Mouse (Mus musculus) hindbrain, embryonic 12.5 days (tissue): ENCODE measurements around the gene Slc7a14. TPM values are rescaled to one million over a fixed set of nuclear protein-coding genes. Genes with fewer than 3 reads are reported as not detected.

Experiments
- ATAC-seq: fragments of 200-750 bp; cut with Nextera tagmentation; 2 replicates; pipeline ENCODE4 v1.8.0; 2017; ENCODE audit warnings: moderate TSS enrichment; ENCODE audit not compliant: low FRiP score
- H3K27ac ChIP-seq: fragments of 300-500 bp; sonication (generic); 2 replicates; pipeline ENCODE4 v1.5.1; 2016; ENCODE audit warnings: mild to moderate bottlenecking
- H3K27me3 ChIP-seq: fragments of 300-500 bp; sonication (generic); 2 replicates; pipeline ENCODE4 v1.6.1; 2016; ENCODE audit warnings: mild to moderate bottlenecking
- H3K36me3 ChIP-seq: fragments of 300-500 bp; sonication (generic); 2 replicates; pipeline ENCODE4 v1.6.1; 2016; ENCODE audit warnings: mild to moderate bottlenecking
- H3K4me1 ChIP-seq: fragments of 300-500 bp; sonication (generic); 2 replicates; pipeline ENCODE4 v1.6.1; 2016
- H3K4me2 ChIP-seq: fragments of 300-500 bp; sonication (generic); replicated peaks from 2 replicates; pipeline ENCODE4 v1.6.1; 2016; ENCODE audit warnings: mild to moderate bottlenecking
- H3K4me3 ChIP-seq: fragments of 300-500 bp; sonication (generic); 2 replicates; pipeline ENCODE4 v1.5.1; 2016; ENCODE audit warnings: mild to moderate bottlenecking
- H3K9ac ChIP-seq: fragments of 300-500 bp; sonication (generic); 2 replicates; pipeline ENCODE4 v1.6.1; 2016; ENCODE audit warnings: mild to moderate bottlenecking, moderate library complexity
- H3K9me3 ChIP-seq: fragments of 300-500 bp; sonication (generic); replicated peaks from 2 replicates; pipeline ENCODE4 v1.6.1; 2016; ENCODE audit warnings: mild to moderate bottlenecking
- WGBS: fragments of 180-500 bp; shearing (Covaris S2); methylation state at CpG from one replicate; pipeline ENCODE4 v1.1.7; 2016; 5-methylcytosine and 5-hydroxymethylcytosine counted together
- polyA plus RNA-seq: library from polyadenylated mRNA; unstranded; fragments of >200 nt; fragmentation: Nextera tagmentation; extraction: Ambion mirVana; gene quantifications from 2 replicates; pipeline ENCODE4 v1.2.1, GENCODE M21; 2016

The Slc7a14 gene
- polyA plus RNA-seq = 2.0 TPM in 2 replicates

DNA sequence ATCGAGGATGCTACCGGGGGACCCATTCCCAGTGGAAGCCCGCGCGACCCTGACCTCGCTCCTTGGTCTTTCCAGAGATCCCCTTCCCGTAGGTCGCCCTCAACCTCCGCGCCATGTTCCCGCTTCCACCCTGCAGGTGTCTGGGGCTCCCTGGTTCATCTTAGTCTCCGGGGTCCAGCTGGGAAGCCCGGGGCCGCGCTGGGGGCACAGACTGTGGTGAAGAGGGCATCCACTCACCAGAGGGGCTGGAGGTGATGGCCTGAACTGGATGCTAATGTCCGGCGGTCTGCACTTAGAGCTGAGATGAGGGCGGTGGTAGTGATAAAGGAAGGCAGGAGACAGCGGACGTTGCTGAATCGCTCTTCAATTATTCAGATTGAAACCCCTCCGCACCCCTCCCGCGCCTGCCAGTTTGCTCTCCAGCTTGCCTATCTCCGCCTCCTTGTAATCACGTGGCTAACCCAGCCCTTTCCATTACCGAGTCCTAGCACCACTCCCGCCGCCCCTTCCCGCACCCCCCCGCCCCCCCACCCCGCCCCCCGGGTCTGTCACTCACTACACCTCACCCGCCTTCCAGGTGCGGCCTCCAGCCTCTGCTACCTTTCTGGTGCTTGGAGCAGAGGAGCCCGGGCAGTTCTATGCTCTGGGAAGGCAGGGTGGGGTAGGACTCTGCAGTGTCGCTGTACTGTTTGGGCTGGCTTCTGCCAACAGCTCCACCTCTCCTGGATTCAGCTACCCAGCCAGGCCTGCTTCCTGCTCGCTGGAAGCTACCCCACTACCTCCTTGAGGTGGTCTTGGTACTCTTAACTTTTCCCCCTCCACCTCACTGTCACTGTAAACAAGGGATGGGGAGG lies at the start of gene Slc7a14:
Slc7a14 (minus strand) TSS at position 445 of the 854 bp plus-strand sequence.
- H3K9me3 ChIP-seq = no peaks in the 10 kb centered on the region
- H3K4me1 ChIP-seq = peaks cover 14% of the 10 kb centered on the region
- peak within 1 kb of the TSS; percentile 54 for H3K4me3 ChIP-seq
- WGBS = under 1% methylated on average over 29 of the region's 38 CpGs
- H3K27me3 ChIP-seq = peaks cover 32% of the 10 kb centered on the region
- H3K27ac ChIP-seq = peak within 1 kb of the TSS; percentile 70; the same call in 1 of the 2 replicates
- peak within 1 kb of the TSS; percentile 65 for H3K9ac ChIP-seq
- peak within 1 kb of the TSS; percentile 81 for H3K4me2 ChIP-seq
- H3K36me3 ChIP-seq = no peaks in the 10 kb centered on the region
- ATAC-seq = peak; percentile 91

DNA sequence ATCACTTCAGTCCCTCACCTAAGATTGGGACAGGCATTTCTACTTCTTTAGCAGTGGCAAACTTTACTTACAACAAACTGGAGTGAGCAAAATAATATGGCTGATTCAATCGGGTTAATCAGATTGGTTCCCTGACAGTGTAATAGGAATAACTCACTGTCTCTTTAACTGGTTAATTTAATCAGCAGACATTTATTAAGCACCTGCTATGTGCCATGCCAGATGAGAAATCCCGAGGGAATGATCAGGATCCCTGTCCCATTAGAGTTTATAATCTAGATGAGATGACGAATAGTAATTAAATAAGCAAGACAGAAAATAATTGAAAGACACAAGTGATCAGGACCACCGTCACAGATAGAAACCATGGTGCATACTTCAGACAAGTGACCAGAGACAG lies 36.4 kb upstream of the Slc7a14 start:
- Histone ChIP-seq H3K27ac (no peak overlapping the region), H3K9ac (no peak overlapping the region), H3K4me2 (no peak overlapping the region), H3K4me1 (no peaks in the 10 kb centered on the region), H3K36me3 (no peaks in the 10 kb centered on the region), H3K9me3 (no peaks in the 10 kb centered on the region), H3K4me3 (no peak overlapping the region), H3K27me3 (no peaks in the 10 kb centered on the region)
- no peak for ATAC-seq
- WGBS = 75% methylated on average over 4 of the region's 4 CpGs

DNA sequence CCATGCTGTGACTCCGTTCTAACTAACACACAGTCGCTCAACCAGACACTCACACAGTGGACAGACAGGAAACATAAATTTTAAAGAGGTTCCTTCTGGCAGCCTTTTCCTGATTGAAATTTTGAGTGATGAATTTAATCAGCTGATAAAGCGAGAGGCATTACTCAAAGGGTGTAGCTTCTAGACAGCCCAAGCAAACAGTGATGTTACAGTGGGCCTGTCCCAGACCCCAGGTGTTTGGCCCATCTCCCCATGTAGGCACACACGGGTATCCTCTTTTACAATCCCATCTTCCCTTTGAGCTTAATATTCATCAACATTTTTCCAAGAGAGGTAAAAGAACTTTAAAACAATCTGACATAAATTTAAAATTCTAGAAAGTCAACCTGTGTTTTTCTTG lies 35.6 kb upstream of the Slc7a14 start:
- Histone ChIP-seq H3K4me3 (no peak overlapping the region), H3K27me3 (no peaks in the 10 kb centered on the region), H3K4me1 (no peaks in the 10 kb centered on the region), H3K4me2 (no peak overlapping the region), H3K9ac (no peak overlapping the region), H3K27ac (no peak overlapping the region), H3K9me3 (no peaks in the 10 kb centered on the region), H3K36me3 (no peaks in the 10 kb centered on the region)
- ATAC-seq = no peak
- WGBS = 73% methylated on average over 4 of the region's 4 CpGs

DNA sequence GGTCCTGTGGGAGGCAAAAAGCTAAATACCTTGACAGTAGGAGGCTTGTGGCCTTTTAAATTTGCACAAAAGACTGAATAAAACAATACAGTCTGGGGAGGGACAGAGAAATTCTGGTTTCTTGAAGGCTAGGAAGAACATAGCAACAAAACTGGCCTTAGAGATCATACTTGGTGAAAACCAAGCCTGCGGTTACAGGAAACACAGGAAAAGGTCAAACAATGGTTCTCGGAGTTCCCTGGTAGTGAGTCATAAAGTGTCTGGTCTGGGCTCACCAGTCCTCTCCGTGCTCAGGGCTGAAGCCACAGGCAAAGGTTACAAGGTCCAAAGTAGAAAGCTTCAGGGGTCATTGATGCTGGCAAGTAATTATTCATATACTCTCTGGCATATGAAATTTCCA lies 29.1 kb upstream of the Slc7a14 start:
- H3K9ac ChIP-seq = no peak overlapping the region
- H3K36me3 ChIP-seq = no peaks in the 10 kb centered on the region
- H3K4me3 ChIP-seq = no peak overlapping the region
- no peaks in the 10 kb centered on the region for H3K9me3 ChIP-seq
- no peak overlapping the region for H3K4me2 ChIP-seq
- H3K27ac ChIP-seq = no peak overlapping the region
- no peaks in the 10 kb centered on the region for H3K27me3 ChIP-seq
- no peak for ATAC-seq
- 76% methylated on average over 3 of the region's 3 CpGs for WGBS
- no peaks in the 10 kb centered on the region for H3K4me1 ChIP-seq

DNA sequence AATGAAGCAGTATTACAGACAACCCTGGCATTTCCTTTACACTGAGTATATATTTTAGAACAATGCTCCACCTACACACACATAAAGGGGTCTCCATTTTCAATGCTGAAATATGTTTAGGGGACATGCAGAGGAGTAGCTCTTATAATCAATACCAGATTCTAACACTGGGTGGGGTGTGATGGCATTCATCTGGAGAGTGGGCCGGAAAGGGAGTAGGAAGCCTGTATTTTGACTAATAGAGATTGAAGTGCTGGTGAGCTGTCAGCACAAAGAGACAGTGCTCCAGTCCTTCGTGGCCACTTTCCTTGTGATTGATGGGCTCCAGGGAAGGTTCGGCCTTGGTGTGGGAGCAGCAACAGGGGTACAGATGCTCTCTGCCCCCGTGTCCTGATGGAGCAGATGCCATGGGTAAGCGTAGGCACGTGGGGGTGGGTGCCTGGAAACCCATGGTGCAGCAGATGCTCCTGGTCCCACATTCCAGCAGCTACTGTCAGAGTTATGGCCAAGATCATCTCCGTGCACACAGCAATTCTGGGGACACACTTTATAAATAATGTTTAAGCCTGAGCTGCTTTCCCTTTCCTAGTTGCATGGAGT lies 18.2 kb upstream of the Slc7a14 start:
- no peak overlapping the region for H3K27ac ChIP-seq
- no peaks in the 10 kb centered on the region for H3K27me3 ChIP-seq
- ATAC-seq = no peak
- no peak overlapping the region for H3K9ac ChIP-seq
- H3K4me3 ChIP-seq = no peak overlapping the region
- no peaks in the 10 kb centered on the region for H3K4me1 ChIP-seq
- no peaks in the 10 kb centered on the region for H3K36me3 ChIP-seq
- no peaks in the 10 kb centered on the region for H3K9me3 ChIP-seq
- H3K4me2 ChIP-seq = no peak overlapping the region
- WGBS = 60% methylated on average over 7 of the region's 7 CpGs

- 92% methylated on average over 5 of the region's 5 CpGs for WGBS
- no peaks in the 10 kb centered on the region for H3K36me3 ChIP-seq
Observed at GRCm38 (mm10) chr3:31327791-31328190, 17.6 kb upstream of the Slc7a14 start.

DNA sequence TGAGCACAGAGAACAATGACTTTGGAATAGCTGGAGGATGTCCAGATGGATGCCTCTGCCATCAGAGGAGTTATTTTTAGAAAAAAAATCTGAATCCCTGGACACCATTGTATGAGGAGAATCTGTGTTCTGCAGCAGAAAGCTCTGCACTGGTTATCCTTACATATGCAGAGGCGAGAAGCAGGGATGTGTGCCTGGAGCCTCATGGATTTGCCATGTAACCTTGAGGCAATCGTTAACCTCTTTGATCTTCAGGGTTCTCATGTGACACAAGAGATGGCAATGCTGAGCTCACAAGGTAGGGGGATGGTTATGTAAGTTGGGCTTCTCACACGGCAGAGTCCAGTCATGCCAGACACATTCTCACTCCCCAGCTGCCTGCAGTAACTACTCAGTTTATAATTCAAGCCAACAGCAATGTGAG lies 14.1 kb upstream of the Slc7a14 start:
- Histone ChIP-seq H3K4me1 (no peaks in the 10 kb centered on the region), H3K4me2 (no peak overlapping the region), H3K9ac (no peak overlapping the region), H3K27me3 (no peaks in the 10 kb centered on the region), H3K9me3 (no peaks in the 10 kb centered on the region), H3K36me3 (no peaks in the 10 kb centered on the region), H3K4me3 (no peak overlapping the region), H3K27ac (no peak overlapping the region)
- 67% methylated on average over 3 of the region's 3 CpGs for WGBS
- no peak for ATAC-seq

More at GRCm38 (mm10) chr3:31327791-31328190, 17.6 kb upstream of the Slc7a14 start:
- ATAC-seq = no peak
- Histone ChIP-seq H3K9me3 (no peaks in the 10 kb centered on the region), H3K9ac (no peak overlapping the region), H3K27ac (no peak overlapping the region), H3K27me3 (no peaks in the 10 kb centered on the region), H3K4me2 (no peak overlapping the region), H3K4me1 (no peaks in the 10 kb centered on the region), H3K4me3 (no peak overlapping the region)

DNA sequence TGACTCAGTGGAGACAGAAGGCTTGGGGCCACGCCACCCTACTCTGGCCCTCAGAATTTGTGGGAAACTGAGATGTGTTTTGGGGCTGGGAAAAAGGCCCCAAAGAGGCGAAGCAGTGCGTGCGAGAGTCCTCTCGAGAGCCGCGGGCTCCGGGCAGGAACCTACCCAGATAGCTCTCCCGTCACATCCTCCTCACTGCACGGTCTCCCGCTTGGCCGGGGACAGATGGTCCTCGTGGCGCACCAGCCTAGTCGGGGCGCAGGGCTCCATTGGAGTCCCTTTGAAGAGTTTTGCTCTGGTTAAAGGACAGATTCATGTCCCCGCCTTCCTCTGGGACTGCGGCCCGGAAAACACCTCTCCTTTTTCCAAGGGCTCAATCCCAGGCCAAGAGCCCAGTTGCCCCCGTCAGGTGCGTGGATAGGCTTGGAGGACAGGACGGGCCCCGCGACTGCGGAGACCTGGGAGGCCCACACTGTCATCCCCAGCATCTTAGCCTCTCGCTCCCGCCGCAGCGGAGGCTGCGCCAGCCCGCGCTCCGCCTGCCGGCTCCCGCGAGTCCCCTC lies 726 bp downstream of the Slc7a14 start:
- ATAC-seq = peak; percentile 84
- H3K4me1 ChIP-seq = peaks cover 14% of the 10 kb centered on the region
- H3K4me2 ChIP-seq = peak overlapping the region; percentile 81
- peak overlapping the region; percentile 65 for H3K9ac ChIP-seq
- peaks cover 32% of the 10 kb centered on the region for H3K27me3 ChIP-seq
- H3K9me3 ChIP-seq = no peaks in the 10 kb centered on the region
- no peaks in the 10 kb centered on the region for H3K36me3 ChIP-seq
- H3K4me3 ChIP-seq = peak overlapping the region; percentile 54
- peak overlapping the region; percentile 70; the same call in 1 of the 2 replicates for H3K27ac ChIP-seq
- 2% methylated on average over 36 of the region's 36 CpGs for WGBS

- peaks cover 32% of the 10 kb centered on the region for H3K27me3 ChIP-seq
- H3K4me2 ChIP-seq = peak overlapping the region; percentile 81
- H3K27ac ChIP-seq = no peak overlapping the region
- no peaks in the 10 kb centered on the region for H3K9me3 ChIP-seq
- ATAC-seq = no peak
- peak overlapping the region; percentile 65 for H3K9ac ChIP-seq
- peaks cover 14% of the 10 kb centered on the region for H3K4me1 ChIP-seq
- no peaks in the 10 kb centered on the region for H3K36me3 ChIP-seq
- H3K4me3 ChIP-seq = peak overlapping the region; percentile 54
- 3% methylated on average over 14 of the region's 14 CpGs for WGBS
Observed at GRCm38 (mm10) chr3:31308906-31309305, 1.3 kb downstream of the Slc7a14 start.

GRCm38 (mm10) chr3:31307936-31308335 lies 2.2 kb downstream of the Slc7a14 start:
- 83% methylated on average over 6 of the region's 6 CpGs for WGBS
- H3K4me2 ChIP-seq = no peak overlapping the region
- H3K27ac ChIP-seq = no peak overlapping the region
- no peaks in the 10 kb centered on the region for H3K36me3 ChIP-seq
- peaks cover 14% of the 10 kb centered on the region for H3K4me1 ChIP-seq
- no peak overlapping the region for H3K4me3 ChIP-seq
- H3K9me3 ChIP-seq = no peaks in the 10 kb centered on the region
- H3K27me3 ChIP-seq = peaks cover 32% of the 10 kb centered on the region
- no peak overlapping the region for H3K9ac ChIP-seq
- no peak for ATAC-seq

- no peaks in the 10 kb centered on the region for H3K27me3 ChIP-seq
- no peaks in the 10 kb centered on the region for H3K4me1 ChIP-seq
- no peak overlapping the region for H3K9ac ChIP-seq
- no peak overlapping the region for H3K27ac ChIP-seq
- ATAC-seq = peak; percentile 40; the same call in 1 of the 2 replicates
- 77% methylated on average over 11 of the region's 11 CpGs for WGBS
- H3K36me3 ChIP-seq = no peaks in the 10 kb centered on the region
- no peak overlapping the region for H3K4me2 ChIP-seq
- no peak overlapping the region for H3K4me3 ChIP-seq
- no peaks in the 10 kb centered on the region for H3K9me3 ChIP-seq
Observed at GRCm38 (mm10) chr3:31291673-31292602, 18.2 kb downstream of the Slc7a14 start.
